Mouse (Mus musculus): ENCODE measurements at regions not wholly inside any gene's neighbourhood (a gene's known extent, or its start where the extent isn't known, plus 50 kb on each side); places are given as distances from the start of the nearest gene placed in this dataset.

- no peak overlapping the region for H3K27ac ChIP-seq (ENCODE audit: insufficient read depth, low read length)
- no peak overlapping the region for H3K4me3 ChIP-seq (ENCODE audit: insufficient read depth, low read length)
- TF ChIP-seq POLR2A (IDR thresholded peaks at IDR 0.05; ENCODE audit: low read depth, low read length), result no peak
- no peak for TF ChIP-seq CTCF (IDR thresholded peaks at IDR 0.05; ENCODE audit: borderline replicate concordance, insufficient read depth, low read length)
- H3K4me1 ChIP-seq (ENCODE audit: control insufficient read depth, insufficient read depth, low read length), result peaks cover 8% of the 10 kb centered on the region; the same call in 1 of the 2 replicates
Observed at GRCm38 (mm10) chr5:101111619-101112018, 266.1 kb downstream of the Gpat3 start.

DNA sequence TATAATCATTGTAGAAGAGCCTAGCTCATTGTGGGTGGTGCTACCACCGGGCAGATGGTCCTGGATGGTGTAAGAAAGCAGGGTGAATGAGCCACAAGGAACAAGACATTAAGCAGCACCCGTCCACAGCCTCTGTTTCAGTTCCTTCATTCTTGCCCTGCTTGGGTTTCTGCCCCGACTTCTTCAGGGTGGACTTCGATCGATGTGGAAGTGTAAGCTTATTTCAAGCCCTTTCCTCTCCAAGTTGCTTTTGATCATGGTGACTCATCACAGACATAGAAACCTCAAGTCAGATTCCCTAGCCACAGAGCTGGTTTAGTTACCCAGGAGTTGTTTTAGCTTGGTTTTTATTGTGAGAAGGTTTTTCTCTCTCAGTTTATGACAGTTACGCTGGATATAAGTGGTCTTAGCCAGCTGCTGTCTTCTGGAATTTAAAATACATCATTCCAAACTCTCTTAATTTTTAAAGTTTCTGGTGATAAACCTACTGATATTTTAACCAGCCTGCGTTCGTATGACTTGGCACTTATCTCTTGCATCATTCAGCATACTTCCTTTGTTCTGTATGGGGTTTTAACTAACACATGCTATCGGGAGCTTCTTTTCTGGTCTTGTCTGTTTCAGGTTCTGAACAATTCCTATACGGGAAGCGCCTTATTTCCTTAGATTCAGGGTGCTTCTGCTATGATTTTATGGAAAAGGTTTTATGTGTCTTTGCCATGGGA lies 255.6 kb downstream of the Gpat3 start:
- no peaks in the 10 kb centered on the region for H3K4me1 ChIP-seq (ENCODE audit: control insufficient read depth, insufficient read depth, low read length)
- no peak for TF ChIP-seq CTCF (IDR thresholded peaks at IDR 0.05; ENCODE audit: borderline replicate concordance, insufficient read depth, low read length)
- TF ChIP-seq POLR2A (IDR thresholded peaks at IDR 0.05; ENCODE audit: low read depth, low read length), result no peak
- H3K27ac ChIP-seq (ENCODE audit: insufficient read depth, low read length), result no peak overlapping the region
- no peak overlapping the region for H3K4me3 ChIP-seq (ENCODE audit: insufficient read depth, low read length)

- no peaks in the 10 kb centered on the region for H3K4me1 ChIP-seq (ENCODE audit: control insufficient read depth, insufficient read depth, low read length)
- H3K4me3 ChIP-seq (ENCODE audit: insufficient read depth, low read length), result no peak overlapping the region
- no peak overlapping the region for H3K27ac ChIP-seq (ENCODE audit: insufficient read depth, low read length)
- no peak for TF ChIP-seq CTCF (IDR thresholded peaks at IDR 0.05; ENCODE audit: borderline replicate concordance, insufficient read depth, low read length)
- no peak for TF ChIP-seq POLR2A (IDR thresholded peaks at IDR 0.05; ENCODE audit: low read depth, low read length)
Observed at GRCm38 (mm10) chr5:101091027-101091598, 245.6 kb downstream of the Gpat3 start.

DNA sequence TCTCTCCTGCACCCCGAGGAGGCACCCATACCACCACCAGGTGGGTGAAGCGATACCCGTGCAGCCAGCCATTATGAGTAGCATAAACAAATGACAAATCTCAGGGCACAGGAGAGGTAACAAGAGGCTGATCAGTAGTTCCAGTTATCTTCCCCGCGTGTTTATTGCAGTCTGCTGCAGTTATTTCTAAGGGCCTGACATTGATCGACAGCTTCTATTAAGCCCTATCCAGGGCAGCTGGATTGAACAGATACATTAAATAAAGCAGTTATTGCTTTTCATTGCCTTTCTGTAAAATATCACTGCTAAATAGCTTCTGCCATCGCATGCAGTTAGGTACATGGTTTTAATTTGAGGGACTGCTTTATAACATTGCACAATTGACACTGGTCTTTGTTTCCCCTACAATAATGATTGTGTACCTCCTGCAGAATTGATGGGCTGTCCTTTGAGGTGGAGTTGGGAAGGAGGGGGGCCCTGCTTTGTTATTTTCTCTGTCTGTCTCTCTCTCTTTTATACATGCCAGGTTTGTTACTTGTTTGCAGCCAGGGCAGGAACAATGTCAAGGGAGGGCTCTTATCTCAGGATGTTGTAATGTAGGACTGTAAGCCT lies 245.0 kb downstream of the Gpat3 start:
- Histone ChIP-seq H3K4me3 (ENCODE audit: insufficient read depth, low read length) (no peak overlapping the region), H3K4me1 (ENCODE audit: control insufficient read depth, insufficient read depth, low read length) (no peaks in the 10 kb centered on the region), H3K27ac (ENCODE audit: insufficient read depth, low read length) (no peak overlapping the region)
- no peak for TF ChIP-seq CTCF (IDR thresholded peaks at IDR 0.05; ENCODE audit: borderline replicate concordance, insufficient read depth, low read length)
- TF ChIP-seq POLR2A (IDR thresholded peaks at IDR 0.05; ENCODE audit: low read depth, low read length), result no peak

- Histone ChIP-seq H3K27ac (ENCODE audit: insufficient read depth, low read length) (no peak overlapping the region), H3K4me3 (ENCODE audit: insufficient read depth, low read length) (no peak overlapping the region), H3K4me1 (ENCODE audit: control insufficient read depth, insufficient read depth, low read length) (no peaks in the 10 kb centered on the region)
- no peak for TF ChIP-seq POLR2A (IDR thresholded peaks at IDR 0.05; ENCODE audit: low read depth, low read length)
- no peak for TF ChIP-seq CTCF (IDR thresholded peaks at IDR 0.05; ENCODE audit: borderline replicate concordance, insufficient read depth, low read length)
Observed at GRCm38 (mm10) chr5:101085199-101085598, 239.7 kb downstream of the Gpat3 start.

GRCm38 (mm10) chr5:101082611-101083010 lies 237.1 kb downstream of the Gpat3 start:
- TF ChIP-seq POLR2A (IDR thresholded peaks at IDR 0.05; ENCODE audit: low read depth, low read length) (no peak), CTCF (IDR thresholded peaks at IDR 0.05; ENCODE audit: borderline replicate concordance, insufficient read depth, low read length) (no peak)
- Histone ChIP-seq H3K4me3 (ENCODE audit: insufficient read depth, low read length) (no peak overlapping the region), H3K27ac (ENCODE audit: insufficient read depth, low read length) (no peak overlapping the region), H3K4me1 (ENCODE audit: control insufficient read depth, insufficient read depth, low read length) (no peaks in the 10 kb centered on the region)

GRCm38 (mm10) chr5:101064308-101064707 lies 218.8 kb downstream of the Gpat3 start:
- no peak for TF ChIP-seq CTCF (IDR thresholded peaks at IDR 0.05; ENCODE audit: borderline replicate concordance, insufficient read depth, low read length)
- TF ChIP-seq POLR2A (IDR thresholded peaks at IDR 0.05; ENCODE audit: low read depth, low read length), result no peak
- Histone ChIP-seq H3K27ac (ENCODE audit: insufficient read depth, low read length) (no peak overlapping the region), H3K4me3 (ENCODE audit: insufficient read depth, low read length) (no peak overlapping the region), H3K4me1 (ENCODE audit: control insufficient read depth, insufficient read depth, low read length) (0 out of 2 replicates have a peak, but pooled peaks cover 2% of the 10 kb centered on the region)

DNA sequence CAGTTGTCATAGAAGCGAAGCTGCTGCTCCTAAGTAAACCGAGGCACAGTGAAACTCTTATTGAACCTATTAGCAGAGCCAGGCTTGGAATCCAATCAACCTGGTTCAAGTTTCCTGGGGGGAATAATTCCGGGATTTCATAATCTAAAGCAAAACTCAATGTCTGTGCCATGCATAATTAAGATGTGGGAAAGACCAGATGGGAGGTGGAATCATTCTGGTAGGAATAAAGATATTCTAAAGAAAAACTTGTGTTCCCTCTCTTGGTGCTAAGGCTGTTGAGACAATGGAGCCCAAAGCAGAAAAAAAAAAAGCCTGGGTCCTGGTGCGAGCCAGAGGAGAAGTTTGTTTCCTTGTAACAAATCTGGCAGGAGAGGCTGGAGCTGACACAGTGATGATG lies 217.7 kb downstream of the Gpat3 start:
- H3K4me1 ChIP-seq (ENCODE audit: control insufficient read depth, insufficient read depth, low read length), result 0 out of 2 replicates have a peak, but pooled peaks cover 2% of the 10 kb centered on the region
- no peak overlapping the region for H3K27ac ChIP-seq (ENCODE audit: insufficient read depth, low read length)
- H3K4me3 ChIP-seq (ENCODE audit: insufficient read depth, low read length), result no peak overlapping the region
- no peak for TF ChIP-seq POLR2A (IDR thresholded peaks at IDR 0.05; ENCODE audit: low read depth, low read length)
- TF ChIP-seq CTCF (IDR thresholded peaks at IDR 0.05; ENCODE audit: borderline replicate concordance, insufficient read depth, low read length), result no peak

GRCm38 (mm10) chr5:101051591-101051990 lies 206.1 kb downstream of the Gpat3 start:
- no peak overlapping the region for H3K27ac ChIP-seq (ENCODE audit: insufficient read depth, low read length)
- H3K4me3 ChIP-seq (ENCODE audit: insufficient read depth, low read length), result no peak overlapping the region
- H3K4me1 ChIP-seq (ENCODE audit: control insufficient read depth, insufficient read depth, low read length), result no peaks in the 10 kb centered on the region
- no peak for TF ChIP-seq CTCF (IDR thresholded peaks at IDR 0.05; ENCODE audit: borderline replicate concordance, insufficient read depth, low read length)
- TF ChIP-seq POLR2A (IDR thresholded peaks at IDR 0.05; ENCODE audit: low read depth, low read length), result no peak

DNA sequence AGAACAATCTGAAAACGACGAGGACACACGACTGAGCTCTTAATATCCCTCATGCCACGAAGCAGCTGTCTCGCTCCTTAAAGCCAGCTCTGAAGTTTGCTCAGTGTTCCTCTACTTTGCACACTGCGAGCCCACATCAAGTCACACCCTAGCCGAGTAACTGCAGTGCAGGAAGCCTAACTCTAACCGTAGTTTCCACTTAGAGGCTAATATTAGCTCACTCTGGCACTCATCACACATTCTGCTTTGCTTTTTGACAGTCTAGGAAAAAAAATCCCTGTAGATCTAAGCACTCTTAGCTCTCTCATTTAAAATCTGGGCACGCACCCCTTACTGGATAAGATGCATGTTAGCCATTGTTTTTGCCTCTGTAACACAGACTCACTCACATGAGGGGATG lies 195.0 kb downstream of the Gpat3 start:
- Histone ChIP-seq H3K4me3 (ENCODE audit: insufficient read depth, low read length) (no peak overlapping the region), H3K27ac (ENCODE audit: insufficient read depth, low read length) (no peak overlapping the region), H3K4me1 (ENCODE audit: control insufficient read depth, insufficient read depth, low read length) (no peaks in the 10 kb centered on the region)
- TF ChIP-seq CTCF (IDR thresholded peaks at IDR 0.05; ENCODE audit: borderline replicate concordance, insufficient read depth, low read length) (no peak), POLR2A (IDR thresholded peaks at IDR 0.05; ENCODE audit: low read depth, low read length) (no peak)
